Mouse (Mus musculus) hematopoietic stem cell, adult 5-6 weeks (primary cell): ENCODE data around the gene Cbfb. TPM values are rescaled to one million over a fixed set of nuclear protein-coding genes. Genes with fewer than 3 reads are reported as not detected.

Source experiments
- ATAC-seq, 2 experiments: fragments of 125-278 bp in 1 of 2; replicated peaks in 1 of 2; 2 replicates each; pipeline ENCODE4 v1.8.0; 2016 to 2017; ENCODE audit warnings: inconsistent platforms in 2 of 2, mild to moderate bottlenecking in 2 of 2, moderate number of reproducible peaks in 2 of 2, low read depth in 1 of 2, moderate TSS enrichment in 1 of 2; ENCODE audit not compliant: low FRiP score in 2 of 2, poor library complexity in 2 of 2, severe bottlenecking in 2 of 2, insufficient read depth in 1 of 2, low TSS enrichment in 1 of 2
- total RNA-seq: library from RNA; stranded (forward); fragments of 172-1452, 232-1000 nt; gene quantifications from 2 replicates; pipeline ENCODE4 v1.2.3, GENCODE M21; 2017

The Cbfb gene
- 204 and 237 TPM in 2 replicates for total RNA-seq

DNA sequence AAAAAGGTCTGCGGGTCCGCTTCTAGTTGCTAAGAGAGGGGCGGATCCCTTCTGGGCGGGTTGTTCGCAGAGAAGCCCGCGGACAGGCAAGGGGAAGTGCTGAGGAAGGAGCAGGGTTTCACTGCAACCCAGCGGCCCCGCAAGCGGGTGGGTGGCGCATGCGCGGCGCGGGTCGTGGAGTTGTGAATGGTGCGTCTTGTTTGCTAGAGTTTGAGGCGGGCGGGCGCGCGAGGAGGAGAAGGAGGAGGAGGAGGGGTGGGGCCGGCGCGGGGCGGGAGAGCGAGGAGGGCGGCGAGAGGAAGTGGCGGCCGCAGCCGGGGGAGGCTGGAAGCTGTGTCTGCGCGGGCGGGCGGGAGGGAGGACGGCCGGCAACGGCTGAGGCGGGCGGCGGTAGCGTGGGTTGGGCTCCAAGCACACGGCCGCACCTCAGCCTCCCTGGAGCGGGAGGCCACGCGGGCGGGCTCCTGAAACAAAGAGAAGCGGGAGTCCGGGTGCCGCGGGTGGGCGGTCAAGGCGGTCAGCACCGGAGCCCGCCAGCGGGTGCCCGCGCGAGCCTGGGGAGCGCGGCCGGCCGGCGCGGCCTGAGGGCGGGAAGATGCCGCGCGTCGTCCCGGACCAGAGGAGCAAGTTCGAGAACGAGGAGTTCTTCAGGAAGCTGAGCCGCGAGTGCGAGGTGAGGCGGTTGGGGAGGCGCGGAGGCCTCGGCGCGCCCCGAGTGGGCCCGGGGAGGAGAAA lies at the start of gene Cbfb:
Cbfb (plus strand) TSS at position 294 of the 735 bp plus-strand sequence.
- peak; percentile 95 to 96 for ATAC-seq

DNA sequence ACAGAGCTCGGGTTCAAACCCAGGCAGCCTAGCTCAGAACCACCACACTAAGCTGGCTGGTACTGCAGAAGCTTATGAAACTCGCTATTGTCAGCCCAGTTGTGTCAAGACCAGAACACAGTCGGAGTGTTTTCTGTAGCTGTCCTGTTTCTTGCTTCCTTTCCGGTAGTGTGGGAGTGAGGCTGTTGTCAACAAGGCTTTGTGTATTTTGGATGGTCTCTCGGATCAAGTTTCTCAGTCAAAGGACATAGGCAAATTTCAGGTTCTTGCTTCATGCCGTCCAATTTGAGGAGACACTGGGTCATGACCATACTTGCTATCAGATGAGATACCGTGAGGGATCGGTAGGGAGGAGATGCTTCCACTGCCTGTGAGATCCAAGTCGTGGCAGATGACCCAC lies 40.6 kb upstream of the Cbfb start:
- no peak for ATAC-seq

DNA sequence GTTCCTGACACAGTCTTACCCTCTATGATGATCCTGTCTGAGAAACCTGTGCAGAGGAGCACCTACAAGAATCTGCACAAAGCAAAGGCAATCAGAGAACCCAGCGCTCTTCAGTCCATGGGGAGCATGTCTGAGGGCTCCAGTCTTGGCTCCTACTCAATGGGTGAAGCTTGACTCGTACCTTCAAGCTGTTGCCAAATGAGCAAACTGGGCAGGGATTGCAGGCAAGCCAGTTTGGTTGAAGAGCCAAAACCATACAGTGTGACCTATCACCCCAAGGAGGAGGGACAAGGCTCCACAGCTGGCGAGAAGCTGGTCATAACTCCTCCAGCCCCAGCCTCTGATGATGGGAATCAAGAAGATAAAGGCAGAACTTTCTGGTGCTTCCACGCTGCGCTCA lies 39.0 kb upstream of the Cbfb start, which contains the start of gene Ces4a:
Ces4a (plus strand) TSS at position 292 of the 400 bp plus-strand sequence.
- ATAC-seq = no peak

DNA sequence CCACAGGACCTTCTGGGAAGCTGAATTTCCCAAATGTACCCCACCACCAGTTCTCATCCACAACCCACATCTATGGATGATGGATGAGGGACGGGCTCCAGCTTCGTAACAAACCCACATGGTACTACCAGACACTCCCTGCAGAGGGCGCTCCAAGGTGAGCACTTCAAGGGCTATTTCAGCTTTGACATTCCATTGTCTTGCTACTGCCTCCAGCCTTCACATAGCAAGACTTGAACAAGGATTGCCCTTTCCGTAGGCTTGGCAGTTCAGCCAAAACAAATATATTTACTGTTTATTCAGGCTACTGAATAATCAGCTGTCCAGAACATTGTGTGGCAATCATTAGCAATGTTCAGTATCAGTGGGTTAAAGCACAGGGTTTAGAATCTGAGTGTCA lies 32.1 kb upstream of the Cbfb start:
- peak; percentile 78 to 84 for ATAC-seq

DNA sequence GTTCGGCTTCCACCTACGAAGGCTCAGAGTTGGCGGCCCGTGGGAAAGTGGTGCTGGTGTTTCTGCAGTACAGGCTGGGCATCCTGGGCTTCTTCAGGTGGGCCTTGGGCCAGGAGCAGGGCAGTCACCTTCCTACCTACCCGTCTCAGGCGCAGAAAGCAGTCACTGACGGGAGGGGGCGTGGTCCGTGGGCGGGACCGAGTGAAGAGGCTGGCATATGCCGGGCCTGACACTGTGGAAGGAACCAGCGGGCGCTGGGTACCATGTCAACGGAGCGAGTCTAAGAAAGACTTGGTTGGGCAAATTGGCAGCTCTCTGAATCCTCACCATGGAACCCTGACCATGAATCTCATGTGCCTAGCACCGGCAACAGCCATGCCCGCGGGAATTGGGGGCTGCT lies 28.1 kb upstream of the Cbfb start:
- ATAC-seq = peak; percentile 43 to 56; a peak in 1 of 4 replicates

DNA sequence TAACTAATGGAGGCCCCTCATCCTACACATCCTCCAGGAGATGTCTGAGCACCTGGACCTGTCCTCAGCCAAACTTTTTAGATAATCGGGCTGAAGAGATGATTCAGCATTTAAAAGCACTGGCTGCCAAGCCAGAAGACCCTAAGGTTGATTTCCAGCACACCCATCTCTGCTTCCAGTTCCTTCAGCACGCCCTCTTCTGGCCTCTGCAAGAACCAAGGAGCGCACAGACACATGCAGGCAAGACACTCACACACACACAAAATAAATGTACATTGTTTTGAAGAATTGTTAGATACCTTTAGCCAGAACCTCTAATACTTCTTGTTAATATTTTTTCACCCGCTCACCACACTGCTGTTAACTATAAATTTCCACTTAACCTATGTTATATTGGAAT lies 18.8 kb upstream of the Cbfb start:
- no peak for ATAC-seq

DNA sequence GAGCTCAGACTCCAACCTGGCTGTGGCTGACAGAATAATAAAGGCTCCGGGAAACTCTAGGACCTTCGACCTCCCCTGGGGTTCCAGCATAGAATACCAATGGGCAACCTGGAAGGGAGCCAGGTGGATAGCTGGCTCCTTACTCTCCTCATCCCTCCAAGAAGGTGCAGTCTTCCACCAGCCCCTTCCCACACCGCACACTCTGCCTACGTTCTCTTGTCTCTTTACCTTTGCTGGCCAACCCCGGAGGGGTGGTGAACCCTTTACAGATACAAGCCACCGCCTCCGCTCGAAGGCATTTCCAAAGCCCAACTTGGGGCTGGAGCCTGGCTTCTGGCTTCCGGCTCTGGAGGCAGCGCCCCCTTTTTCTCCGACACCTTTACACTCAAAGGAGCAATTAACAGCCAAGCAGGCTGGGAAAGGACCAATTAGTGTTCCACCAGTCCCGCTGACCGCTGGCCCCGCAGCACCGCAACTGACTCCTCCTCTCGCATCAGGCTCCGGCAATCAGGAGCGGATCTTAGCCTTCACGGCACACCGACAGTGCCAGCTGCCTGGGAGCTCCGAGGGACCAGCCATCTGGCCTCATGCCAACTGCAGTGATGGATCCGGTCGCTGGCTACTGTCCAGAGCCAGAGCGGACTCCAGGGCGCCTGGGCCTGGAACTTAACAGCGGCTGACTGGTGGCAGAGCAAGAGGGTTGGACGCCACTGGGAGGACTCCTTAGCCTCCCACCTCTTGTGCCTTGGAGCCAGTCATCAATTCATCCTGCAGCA lies 17.7 kb upstream of the Cbfb start:
- ATAC-seq = peak; percentile 35 to 47; a peak in 2 of 4 replicates

DNA sequence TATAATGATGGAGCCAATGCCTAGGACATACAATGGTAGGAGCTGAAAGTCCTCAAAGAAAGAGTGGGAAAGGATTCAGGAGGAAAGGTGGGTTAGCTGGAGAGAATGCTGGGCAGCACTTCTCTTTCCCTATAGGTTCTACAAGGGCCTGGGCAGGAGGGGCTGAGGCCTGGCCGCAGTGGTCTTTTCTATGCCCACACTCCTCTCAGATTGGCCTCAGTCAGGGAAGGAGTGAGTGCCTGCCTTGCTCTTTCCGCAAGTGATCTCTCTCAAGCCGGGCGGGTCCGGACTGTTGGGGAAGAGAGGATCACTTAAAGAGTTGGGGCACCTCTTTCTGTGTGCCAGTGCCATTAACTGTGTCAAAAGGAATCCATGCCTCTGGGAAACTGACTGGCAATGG lies 16.2 kb upstream of the Cbfb start:
- no peak for ATAC-seq

DNA sequence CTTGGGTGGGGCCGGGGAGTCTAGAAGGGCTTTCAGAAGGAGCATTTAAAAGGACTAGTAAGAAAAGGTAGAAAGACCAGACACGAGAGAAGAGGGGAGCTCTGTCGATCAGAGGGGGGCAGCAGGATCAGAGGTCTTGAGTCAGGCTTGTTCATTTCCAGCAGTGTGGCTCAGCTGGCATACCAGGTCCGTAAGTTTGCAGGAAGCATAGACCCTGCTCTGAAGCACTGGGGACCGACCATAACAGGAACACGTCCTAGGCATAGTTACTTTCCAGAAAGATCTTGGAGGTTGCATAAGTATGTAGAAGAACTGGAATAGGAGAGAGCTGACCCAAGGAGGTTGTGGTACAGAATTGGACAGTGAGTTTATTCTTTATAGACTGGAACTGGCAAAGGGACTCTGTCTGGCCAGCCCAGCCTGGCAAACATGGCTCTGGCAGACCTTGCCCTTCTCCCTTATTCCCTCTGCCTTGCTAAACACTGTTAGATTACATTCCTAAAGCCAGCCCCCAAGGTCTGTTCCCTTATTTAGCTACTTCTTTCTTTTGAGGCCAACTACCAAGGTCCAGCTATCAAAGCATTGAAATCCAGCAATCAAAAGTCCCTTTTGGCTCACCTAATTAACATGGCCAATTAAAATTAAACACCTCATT lies 15.3 kb upstream of the Cbfb start:
- no peak for ATAC-seq

DNA sequence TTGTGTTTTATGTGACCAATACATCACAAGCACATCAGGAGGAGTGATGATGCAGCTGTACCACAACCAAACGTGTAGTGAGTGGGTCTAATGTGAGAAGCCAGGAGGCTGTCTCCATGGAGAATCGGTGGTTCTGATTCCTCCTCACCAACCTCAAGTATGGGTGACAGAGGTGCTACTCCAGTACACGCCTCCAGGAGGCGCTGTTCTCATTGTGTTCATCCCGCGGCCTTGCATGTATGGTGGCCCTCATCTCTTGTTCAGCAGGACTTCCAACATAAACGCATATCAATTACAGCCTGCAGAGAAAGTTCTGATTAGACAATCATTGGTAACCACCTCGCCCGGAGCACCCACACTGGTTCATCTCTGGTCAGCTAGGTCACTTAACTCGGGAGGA lies 12.9 kb upstream of the Cbfb start:
- ATAC-seq = 0 out of 4 replicates have a peak, but pooled peaks have one; percentile 19 to 44

DNA sequence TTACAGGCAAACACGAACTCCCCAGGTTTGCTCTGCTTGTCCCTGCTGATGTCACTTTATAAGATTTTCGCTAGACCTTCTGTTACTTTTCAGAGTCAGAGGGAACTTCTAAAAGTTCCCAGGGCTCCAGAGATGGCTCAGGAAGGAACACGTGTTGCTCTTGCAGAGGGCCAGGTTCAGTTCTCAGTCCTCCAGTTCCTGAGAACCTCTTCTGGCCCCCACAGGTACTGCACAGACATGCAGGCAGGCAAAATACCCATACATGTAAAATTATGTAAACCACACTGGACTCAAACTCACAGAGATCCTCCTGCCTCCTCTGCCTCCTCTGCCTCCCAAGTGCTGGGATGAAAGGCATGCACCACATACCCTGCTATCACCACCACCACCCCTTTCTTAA lies 12.4 kb upstream of the Cbfb start:
- ATAC-seq = peak in 1 of 2 experiments; percentile 49; a peak in 2 of 4 replicates

DNA sequence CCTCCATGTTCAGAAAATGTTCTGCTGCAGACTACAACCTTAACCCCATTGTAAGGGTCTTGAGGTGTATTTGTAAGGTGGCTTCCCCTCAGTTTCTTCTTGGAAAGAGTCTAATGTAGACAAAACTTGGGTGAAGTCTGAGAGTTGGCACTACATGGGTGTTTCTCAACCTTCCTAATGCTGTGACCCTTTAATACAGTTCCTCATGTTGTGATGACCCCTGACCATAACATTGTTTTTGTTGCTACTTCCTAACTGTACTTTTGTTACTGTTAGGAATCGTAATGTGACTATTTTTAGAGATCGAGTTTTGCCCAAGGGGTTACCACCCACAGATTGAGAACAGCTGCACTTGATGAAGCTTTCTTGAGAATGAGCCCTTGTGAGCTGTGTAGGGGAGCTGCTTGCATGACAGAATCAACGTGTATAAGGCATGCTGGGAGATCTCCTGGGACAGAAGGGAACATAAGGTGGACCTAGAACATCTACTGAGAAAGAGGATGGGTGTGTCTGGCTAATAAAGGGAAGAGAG lies 9.3 kb upstream of the Cbfb start:
- no peak for ATAC-seq

DNA sequence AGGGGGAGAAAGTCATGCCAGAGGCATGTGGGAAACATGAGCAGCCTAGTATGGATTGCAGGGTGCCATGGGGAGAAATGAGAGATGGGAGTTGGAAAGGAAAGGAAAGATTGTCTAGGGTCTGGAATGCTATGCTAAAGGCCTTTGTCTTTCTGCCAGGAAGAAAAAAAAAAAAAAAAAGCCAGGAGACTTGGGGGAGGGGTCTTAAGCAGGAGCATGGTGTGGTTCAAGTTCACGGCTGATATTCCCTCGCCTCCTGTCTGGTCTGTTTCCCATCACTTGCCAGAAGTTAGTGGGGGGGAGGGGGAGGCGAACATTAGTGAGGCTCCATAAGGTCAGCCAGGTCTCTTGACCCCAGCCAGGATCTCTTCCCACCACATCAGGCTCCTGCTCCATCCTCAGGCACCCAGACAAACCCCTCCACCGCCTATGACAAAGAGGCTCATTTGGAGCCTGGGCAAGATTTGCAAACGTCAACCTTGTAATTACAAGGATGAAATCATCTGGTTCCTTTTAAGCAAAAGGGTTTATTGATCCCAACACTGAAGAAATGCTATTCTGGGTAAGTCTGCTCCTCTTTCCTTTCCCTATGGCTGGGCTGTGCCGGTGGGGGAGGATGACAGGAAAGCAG lies 6.1 kb upstream of the Cbfb start:
- ATAC-seq = no peak

DNA sequence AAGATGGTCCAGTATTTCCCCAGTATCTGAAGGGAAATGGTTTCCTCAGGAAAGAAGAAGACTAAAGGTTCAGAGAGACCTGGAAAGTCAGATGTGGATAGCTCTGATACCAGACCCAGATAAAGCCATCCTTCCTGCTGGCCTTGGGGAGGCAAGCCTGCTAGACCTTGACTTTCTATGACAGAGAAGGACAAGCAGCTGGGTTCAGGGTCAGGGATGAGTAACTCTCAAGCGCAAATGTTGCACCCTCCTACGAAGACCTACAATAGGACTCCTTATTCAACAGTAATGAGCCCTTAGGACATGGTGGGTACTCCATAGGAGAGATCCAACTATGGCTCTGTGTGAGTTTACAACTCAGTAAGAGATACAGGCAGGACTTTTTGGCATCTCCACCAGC lies 5.3 kb upstream of the Cbfb start:
- ATAC-seq = no peak

DNA sequence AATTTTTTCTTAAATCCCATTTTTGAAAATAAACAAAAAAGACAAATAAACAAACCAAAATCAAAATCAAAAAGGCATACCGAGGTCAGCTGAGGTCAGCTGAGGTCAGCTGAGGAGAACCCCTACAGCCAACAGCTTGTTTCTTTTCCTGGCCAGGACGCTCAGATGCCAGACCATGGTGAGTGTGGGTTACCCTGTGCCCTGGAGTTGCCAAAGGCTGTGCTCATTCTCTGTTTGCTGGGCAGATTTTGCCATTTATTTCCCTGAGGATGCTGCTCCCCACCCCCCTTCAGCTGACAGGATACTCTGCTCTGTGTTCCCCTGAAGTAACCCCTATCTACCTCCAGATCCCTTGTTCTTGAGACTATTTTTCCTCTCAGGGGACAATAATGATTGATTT lies 3.4 kb upstream of the Cbfb start:
- no peak for ATAC-seq

DNA sequence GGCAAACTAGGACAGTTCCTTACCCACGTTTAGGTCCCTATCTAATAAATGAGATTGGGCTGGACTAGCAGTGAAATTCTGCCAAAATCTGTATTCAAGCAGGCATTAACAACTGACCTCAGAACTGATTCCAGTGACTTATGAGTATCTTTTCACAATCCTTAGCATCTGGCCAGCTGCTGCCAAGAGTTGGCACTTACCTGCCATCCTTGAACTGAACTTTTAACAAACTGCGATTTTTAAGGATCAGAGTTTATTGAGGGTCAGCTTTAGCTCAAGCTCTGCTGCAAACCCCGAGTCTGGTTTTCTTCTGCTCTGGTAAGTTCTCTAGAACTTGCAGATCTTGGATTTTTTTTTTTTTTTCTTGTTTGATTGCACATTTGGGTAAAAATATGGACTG lies 892 bp upstream of the Cbfb start:
- ATAC-seq = no peak

DNA sequence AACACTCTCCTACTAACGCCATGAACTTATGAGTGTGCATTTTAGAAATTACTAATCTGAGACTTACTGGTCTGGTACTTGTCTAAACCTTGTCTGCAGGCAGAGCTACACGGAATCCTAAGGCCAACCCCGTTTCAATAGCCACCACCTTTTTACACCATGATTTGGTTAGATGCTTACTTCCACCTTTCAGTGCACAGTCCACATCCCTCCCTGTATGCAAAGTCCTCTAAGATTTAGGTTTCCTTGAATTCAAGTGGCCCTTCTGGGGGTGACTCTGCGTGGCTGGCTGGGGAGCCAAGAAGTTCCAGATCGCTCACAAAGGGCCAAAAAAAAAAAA lies 463 bp upstream of the Cbfb start:
- peak; percentile 23 to 38 for ATAC-seq
